Mouse (Mus musculus) cerebellum, adult 18-20 months (tissue): ENCODE data around the gene Nuf2.

Experiments
- DNase-seq, 2 experiments: peaks; one replicate each; pipeline ENCODE4 v3.0.0; 2021

The Nuf2 gene

GRCm38 (mm10) chr1:169462386-169463115 is 68.7 kb downstream of the Nuf2 start:
- DNase-seq, result peak; percentile 54 to 65

GRCm38 (mm10) chr1:169459071-169459782 is 72.0 kb downstream of the Nuf2 start:
- peak; percentile 37 to 46 for DNase-seq
